Mouse (Mus musculus): ENCODE results near the gene Kcnk7.
A peak's percentile ranks its signal among the peaks of the same experiment; 100 is the strongest.

- TF ChIP-seq CTCF (IDR thresholded peaks at IDR 0.05) (0 out of 2 replicates have a peak, but pooled peaks have one; percentile 3), POLR2A (IDR thresholded peaks at IDR 0.05; ENCODE audit: insufficient read depth, low read depth, low read length) (peak; percentile 96), EP300 (IDR thresholded peaks at IDR 0.05; ENCODE audit: insufficient read depth, low read depth, low read length) (0 out of 2 replicates have a peak, but pooled peaks have one; percentile 41)
Observed at GRCm38 (mm10) chr19:5729444-5729815, 25.3 kb downstream of the Kcnk7 start, which contains the start of gene Fam89b.

Data from heart, adult 2 months (tissue).